Mouse (Mus musculus) limb, embryonic 12.5 days (tissue): ENCODE data around the gene Tubb3. TPM values are rescaled to one million over a fixed set of nuclear protein-coding genes. Genes with fewer than 3 reads are reported as not detected.

Source experiments
- ATAC-seq: fragments of 200-750 bp; cut with Nextera tagmentation; 2 replicates; pipeline ENCODE4 v1.8.0; 2017; ENCODE audit warnings: low read depth, moderate TSS enrichment; ENCODE audit not compliant: insufficient number of reproducible peaks, insufficient read depth, low FRiP score, low TSS enrichment
- H3K27ac ChIP-seq: fragments of 300-500 bp; sonication (generic); 2 replicates; pipeline ENCODE4 v1.5.1; 2016; ENCODE audit warnings: mild to moderate bottlenecking, moderate library complexity
- H3K27me3 ChIP-seq: fragments of 300-500 bp; sonication (generic); 2 replicates; pipeline ENCODE4 v1.6.1; 2016; ENCODE audit warnings: mild to moderate bottlenecking, moderate library complexity
- H3K36me3 ChIP-seq: fragments of 300-500 bp; sonication (generic); 2 replicates; pipeline ENCODE4 v1.6.1; 2016; ENCODE audit warnings: mild to moderate bottlenecking, moderate library complexity
- H3K4me1 ChIP-seq: fragments of 300-500 bp; sonication (generic); replicated peaks from 2 replicates; pipeline ENCODE4 v1.6.1; 2016
- H3K4me2 ChIP-seq: fragments of 300-500 bp; sonication (generic); 2 replicates; pipeline ENCODE4 v1.6.1; 2016; ENCODE audit warnings: mild to moderate bottlenecking, moderate library complexity
- H3K4me3 ChIP-seq: fragments of 300-500 bp; sonication (generic); replicated peaks from 2 replicates; pipeline ENCODE4 v1.5.1; 2016; ENCODE audit warnings: mild to moderate bottlenecking
- H3K9ac ChIP-seq: fragments of 300-500 bp; sonication (generic); replicated peaks from 2 replicates; pipeline ENCODE4 v1.6.1; 2016; ENCODE audit warnings: mild to moderate bottlenecking, moderate library complexity
- H3K9me3 ChIP-seq: fragments of 300-500 bp; sonication (generic); 2 replicates; pipeline ENCODE4 v1.6.1; 2016; ENCODE audit warnings: mild to moderate bottlenecking, moderate library complexity
- WGBS: fragments of 180-500 bp; shearing (Covaris S2); methylation state at CpG from one replicate; pipeline ENCODE4 v1.1.7; 2016; 5-methylcytosine and 5-hydroxymethylcytosine counted together
- polyA plus RNA-seq: library from polyadenylated mRNA; unstranded; fragments of >200 nt; fragmentation: Nextera tagmentation; extraction: Ambion mirVana; gene quantifications from 2 replicates; pipeline ENCODE4 v1.2.1, GENCODE M21; 2016

Tubb3 gene
- polyA plus RNA-seq, 1 experiment from 2014 or later = 14.4 TPM

DNA sequence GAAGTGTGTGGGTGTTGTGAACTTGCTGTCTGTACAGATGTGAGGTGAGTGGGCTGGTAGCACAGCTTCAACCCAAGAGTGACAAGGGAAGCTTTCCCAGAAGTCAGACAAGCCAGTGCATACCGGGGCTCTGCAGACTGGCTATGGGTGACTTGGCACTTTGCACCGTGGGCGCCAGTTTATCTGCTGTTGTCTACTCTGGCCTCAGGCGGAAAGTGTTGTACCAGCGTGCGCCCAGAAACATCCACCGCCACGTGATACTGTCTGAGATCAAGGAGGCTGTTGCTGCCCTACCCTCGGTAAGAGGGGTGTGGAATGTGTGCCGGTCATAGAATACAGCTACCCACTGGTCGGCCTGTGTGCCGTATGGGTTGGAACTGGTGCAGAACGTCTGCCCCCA, 12.9 kb upstream of the Tubb3 start:
- H3K27ac ChIP-seq = no peak overlapping the region
- ATAC-seq = no peak
- H3K36me3 ChIP-seq = peaks cover 100% of the 10 kb centered on the region
- H3K4me3 ChIP-seq = no peak overlapping the region
- no peaks in the 10 kb centered on the region; the same call in 1 of the 2 replicates for H3K27me3 ChIP-seq
- H3K4me1 ChIP-seq = no peaks in the 10 kb centered on the region
- H3K9me3 ChIP-seq = no peaks in the 10 kb centered on the region
- no peak overlapping the region for H3K4me2 ChIP-seq
- 91% methylated on average over 13 of the region's 13 CpGs for WGBS
- no peak overlapping the region for H3K9ac ChIP-seq

DNA sequence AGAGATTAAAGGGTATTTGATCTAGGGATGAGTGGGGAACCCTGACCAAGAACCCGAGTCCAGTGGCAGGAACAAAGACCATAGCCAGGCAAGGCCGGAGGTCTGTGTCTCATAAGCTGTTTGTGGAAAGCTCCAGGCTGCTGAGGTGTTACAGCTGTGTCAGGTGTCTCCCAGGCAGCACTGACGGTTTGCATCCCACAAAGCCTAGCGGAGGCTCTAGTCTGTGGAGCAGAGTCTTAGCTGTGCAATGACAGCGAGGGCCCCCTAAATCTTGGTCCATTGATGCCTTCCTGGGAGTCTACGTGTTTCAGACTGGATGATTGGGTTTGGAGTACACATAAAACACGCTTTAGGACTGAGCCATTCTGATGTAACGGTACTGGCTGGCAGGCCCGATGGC, 9.3 kb upstream of the Tubb3 start:
- Histone ChIP-seq H3K4me3 (no peak overlapping the region), H3K9ac (no peak overlapping the region), H3K27me3 (no peaks in the 10 kb centered on the region; the same call in 1 of the 2 replicates), H3K4me2 (no peak overlapping the region), H3K9me3 (no peaks in the 10 kb centered on the region), H3K27ac (no peak overlapping the region), H3K4me1 (no peaks in the 10 kb centered on the region), H3K36me3 (peaks cover 66% of the 10 kb centered on the region)
- 88% methylated on average over 9 of the region's 9 CpGs for WGBS
- ATAC-seq = no peak

DNA sequence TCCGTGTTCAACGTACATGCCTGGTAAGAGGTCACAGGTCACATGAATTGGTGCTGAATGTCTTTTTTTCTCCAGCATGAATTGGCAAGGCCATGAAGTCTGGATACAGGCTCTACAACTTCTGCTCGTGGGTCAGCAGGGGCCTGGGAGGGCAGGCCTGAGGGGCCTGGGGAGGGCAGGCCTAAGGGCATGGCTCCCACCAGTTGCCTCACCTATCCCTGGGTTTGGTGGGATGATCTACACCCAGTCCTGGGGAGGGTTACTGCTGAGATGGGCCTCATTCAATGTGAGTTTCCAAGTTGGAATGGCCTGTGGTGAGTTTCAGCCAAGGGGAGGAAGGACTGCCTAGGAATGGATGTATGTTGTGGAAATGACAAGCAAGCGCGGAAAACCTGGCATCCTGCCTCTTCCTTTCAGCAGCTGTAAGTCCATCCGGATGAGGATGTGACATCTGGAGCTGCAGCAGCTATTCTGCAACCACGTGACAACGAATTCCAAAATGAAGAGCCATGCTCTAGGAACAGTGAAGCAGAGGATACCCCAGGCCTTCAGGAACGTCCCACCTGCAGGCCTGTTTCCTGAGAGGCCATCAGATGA, 8.4 kb upstream of the Tubb3 start:
- H3K27ac ChIP-seq = no peak overlapping the region
- H3K4me1 ChIP-seq = no peaks in the 10 kb centered on the region
- H3K27me3 ChIP-seq = peaks cover 6% of the 10 kb centered on the region
- 93% methylated on average over 9 of the region's 9 CpGs for WGBS
- ATAC-seq = no peak
- peaks cover 57% of the 10 kb centered on the region for H3K36me3 ChIP-seq
- no peak overlapping the region for H3K9ac ChIP-seq
- H3K4me2 ChIP-seq = no peak overlapping the region
- H3K4me3 ChIP-seq = no peak overlapping the region
- no peaks in the 10 kb centered on the region for H3K9me3 ChIP-seq

DNA sequence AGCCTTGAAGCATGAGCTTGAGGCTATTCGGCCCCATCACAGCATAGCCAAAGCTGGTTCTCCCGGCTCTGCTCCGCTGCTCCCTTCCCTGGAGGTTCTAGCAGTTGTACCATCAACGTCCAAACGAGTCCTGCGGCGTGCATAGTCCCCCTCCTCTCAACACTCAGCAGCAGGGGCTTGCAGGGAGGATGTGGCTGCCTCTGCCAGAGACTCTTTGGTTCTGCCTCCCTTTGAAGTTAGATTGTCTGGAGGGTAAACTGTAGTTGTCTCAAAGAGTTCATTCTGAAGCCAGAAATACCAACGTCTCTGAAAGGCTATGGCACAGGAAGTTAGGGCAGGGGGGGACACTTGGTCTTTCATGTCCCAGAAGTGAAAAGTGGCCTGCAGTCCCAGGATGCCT, 6.7 kb upstream of the Tubb3 start:
- ATAC-seq = no peak
- no peak overlapping the region; the same call in 1 of the 2 replicates for H3K9ac ChIP-seq

DNA sequence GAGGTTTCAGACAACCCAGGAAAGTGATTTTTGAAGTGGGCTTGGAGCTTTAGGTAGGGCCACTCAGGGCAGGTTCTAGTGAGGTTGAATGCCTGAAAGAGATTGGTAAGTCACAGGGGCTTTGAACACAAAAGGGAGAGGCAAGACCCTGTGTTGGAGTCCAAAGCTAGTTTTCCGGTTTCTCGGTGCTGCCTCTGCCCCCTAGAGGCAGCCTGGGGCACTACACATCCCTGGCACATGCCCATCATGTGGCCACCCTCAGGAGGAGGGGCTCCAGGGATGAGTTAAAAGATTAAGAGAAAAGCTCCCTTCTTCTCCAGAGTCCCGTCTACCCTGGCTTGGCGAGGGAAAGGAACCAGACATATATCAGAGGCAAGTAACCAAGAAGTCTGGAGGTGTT, 4.4 kb upstream of the Tubb3 start, which contains the start of gene Mc1r:
Mc1r (plus strand) TSS at position 322 of the 400 bp plus-strand sequence.
- H3K27ac ChIP-seq = no peak within 1 kb of the TSS
- H3K4me3 ChIP-seq = no peak within 1 kb of the TSS
- no peak for ATAC-seq
- H3K4me2 ChIP-seq = no peak within 1 kb of the TSS
- H3K9ac ChIP-seq = no peak within 1 kb of the TSS
- H3K36me3 ChIP-seq = peaks cover 17% of the 10 kb centered on the region
- no peaks in the 10 kb centered on the region for H3K9me3 ChIP-seq
- WGBS = 15% methylated on average over 4 of the region's 4 CpGs
- peaks cover 3% of the 10 kb centered on the region for H3K4me1 ChIP-seq
- H3K27me3 ChIP-seq = peaks cover 44% of the 10 kb centered on the region

More for the DNA sequence above, 6.7 kb upstream of the Tubb3 start:
- no peaks in the 10 kb centered on the region for H3K4me1 ChIP-seq
- no peak overlapping the region for H3K4me2 ChIP-seq
- peaks cover 21% of the 10 kb centered on the region for H3K27me3 ChIP-seq
- 36% methylated on average over 8 of the region's 8 CpGs for WGBS
- H3K36me3 ChIP-seq = peaks cover 40% of the 10 kb centered on the region
- H3K9me3 ChIP-seq = no peaks in the 10 kb centered on the region
- H3K4me3 ChIP-seq = no peak overlapping the region
- H3K27ac ChIP-seq = no peak overlapping the region

DNA sequence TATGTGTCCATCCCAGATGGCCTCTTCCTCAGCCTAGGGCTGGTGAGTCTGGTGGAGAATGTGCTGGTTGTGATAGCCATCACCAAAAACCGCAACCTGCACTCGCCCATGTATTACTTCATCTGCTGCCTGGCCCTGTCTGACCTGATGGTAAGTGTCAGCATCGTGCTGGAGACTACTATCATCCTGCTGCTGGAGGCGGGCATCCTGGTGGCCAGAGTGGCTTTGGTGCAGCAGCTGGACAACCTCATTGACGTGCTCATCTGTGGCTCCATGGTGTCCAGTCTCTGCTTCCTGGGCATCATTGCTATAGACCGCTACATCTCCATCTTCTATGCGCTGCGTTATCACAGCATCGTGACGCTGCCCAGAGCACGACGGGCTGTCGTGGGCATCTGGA, 3.6 kb upstream of the Tubb3 start:
- ATAC-seq = no peak
- H3K4me3 ChIP-seq = no peak overlapping the region
- no peak overlapping the region for H3K4me2 ChIP-seq
- H3K27ac ChIP-seq = no peak overlapping the region
- H3K9ac ChIP-seq = no peak overlapping the region
- H3K27me3 ChIP-seq = peaks cover 52% of the 10 kb centered on the region
- no peaks in the 10 kb centered on the region for H3K9me3 ChIP-seq
- H3K36me3 ChIP-seq = peaks cover 9% of the 10 kb centered on the region
- H3K4me1 ChIP-seq = peaks cover 11% of the 10 kb centered on the region
- WGBS = 93% methylated on average over 13 of the region's 13 CpGs

DNA sequence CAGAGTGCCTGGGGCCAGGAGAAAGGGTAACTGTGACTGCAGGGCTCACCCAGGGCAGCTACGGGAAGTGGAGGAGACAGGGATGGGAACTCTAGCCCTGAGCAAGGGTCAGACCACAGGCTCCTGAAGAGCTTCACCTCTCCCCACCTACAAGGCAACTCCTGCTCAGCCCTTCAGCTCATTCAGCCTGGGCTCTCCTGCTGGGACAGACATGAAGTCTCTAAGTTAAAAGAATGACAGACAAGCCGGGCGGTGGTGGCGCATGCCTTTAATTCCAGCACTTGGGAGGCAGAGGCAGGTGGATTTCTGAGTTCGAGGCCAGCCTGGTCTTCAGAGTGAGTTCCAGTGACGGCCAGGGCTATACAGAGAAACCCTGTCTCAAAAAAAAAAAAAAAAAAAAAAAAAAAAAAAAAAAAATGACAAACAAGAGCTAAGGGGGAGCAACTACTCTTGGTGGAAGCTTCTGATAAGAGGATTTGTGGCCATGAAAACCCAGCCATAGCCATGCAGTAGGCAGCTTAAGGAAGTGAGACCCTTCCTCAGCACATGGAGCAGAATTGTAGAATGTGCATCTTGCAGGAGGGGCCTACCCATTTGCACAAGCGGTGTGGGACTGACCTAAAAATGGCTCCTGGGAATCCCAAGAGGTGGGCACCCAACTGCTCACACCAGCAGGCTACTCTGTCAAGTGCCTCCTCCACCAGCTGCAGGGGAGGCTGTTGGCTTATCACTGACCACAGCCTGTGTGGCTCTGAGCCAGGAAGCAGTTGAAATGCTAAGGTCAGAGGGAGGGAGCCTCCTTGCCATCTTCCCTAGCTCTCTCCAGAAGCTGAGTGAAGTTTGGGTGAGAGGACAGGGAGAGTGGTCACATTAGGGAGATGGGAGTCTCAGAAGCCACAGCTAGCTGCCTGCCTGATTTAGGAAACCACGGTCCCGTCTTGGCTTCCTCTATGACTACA, 2.4 kb upstream of the Tubb3 start:
- Histone ChIP-seq H3K9me3 (no peaks in the 10 kb centered on the region), H3K4me2 (no peak overlapping the region), H3K36me3 (no peaks in the 10 kb centered on the region), H3K27me3 (peaks cover 65% of the 10 kb centered on the region), H3K9ac (no peak overlapping the region), H3K27ac (no peak overlapping the region), H3K4me1 (peaks cover 16% of the 10 kb centered on the region), H3K4me3 (no peak overlapping the region)
- ATAC-seq = no peak
- WGBS = 76% methylated on average over 9 of the region's 9 CpGs

DNA sequence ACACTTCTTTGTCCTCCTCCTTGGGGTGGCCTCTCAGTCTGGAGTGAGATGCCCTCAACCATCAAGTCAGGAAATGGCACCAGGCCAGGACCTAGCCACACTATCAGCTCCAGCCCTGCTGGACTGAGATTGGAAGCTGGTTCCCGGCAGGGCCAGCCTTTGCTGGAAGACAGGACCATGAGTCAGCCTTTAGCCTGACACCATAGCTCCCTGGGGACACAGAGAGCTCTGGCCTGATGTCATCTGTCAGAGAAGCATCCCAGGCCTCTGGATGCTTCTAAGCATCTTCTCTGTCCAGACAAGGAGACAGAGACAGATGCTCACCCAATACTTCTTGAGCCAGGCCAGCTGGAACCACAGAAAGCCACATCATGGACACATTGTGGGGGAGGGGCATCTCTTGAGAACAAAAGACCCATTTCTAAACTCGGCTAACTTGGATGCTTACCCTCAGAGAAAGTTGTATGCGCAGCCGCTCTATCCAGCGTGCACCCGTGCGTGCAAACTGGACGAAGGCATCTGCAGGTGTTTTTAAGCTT, 1.1 kb upstream of the Tubb3 start:
- Histone ChIP-seq H3K9ac (no peak overlapping the region), H3K36me3 (no peaks in the 10 kb centered on the region), H3K4me3 (no peak overlapping the region), H3K4me1 (peaks cover 16% of the 10 kb centered on the region), H3K4me2 (peak overlapping the region; percentile 58; the same call in 1 of the 2 replicates), H3K27ac (no peak overlapping the region), H3K9me3 (no peaks in the 10 kb centered on the region), H3K27me3 (peaks cover 69% of the 10 kb centered on the region)
- ATAC-seq = no peak
- WGBS = 75% methylated on average over 8 of the region's 8 CpGs

DNA sequence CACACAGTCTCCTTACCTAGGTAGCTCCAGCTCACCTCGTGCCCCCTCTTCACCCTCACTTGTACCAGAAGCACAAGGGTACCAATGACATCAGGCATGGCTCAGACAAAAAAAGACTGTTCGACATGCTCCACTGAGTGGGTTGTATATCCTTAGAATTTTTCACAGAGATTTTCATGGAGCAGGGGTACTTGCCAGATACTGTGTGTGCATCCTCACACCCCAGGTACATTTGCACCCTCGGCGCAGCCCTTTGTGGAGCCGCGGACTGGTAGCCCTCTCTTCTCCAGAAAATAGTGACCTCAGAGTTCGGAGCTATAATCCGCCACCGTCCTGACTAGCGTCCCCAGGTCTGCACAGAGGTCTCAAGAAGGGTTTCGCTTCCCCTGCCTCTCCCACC, 436 bp upstream of the Tubb3 start:
- peak overlapping the region; percentile 44 for H3K4me3 ChIP-seq

DNA sequence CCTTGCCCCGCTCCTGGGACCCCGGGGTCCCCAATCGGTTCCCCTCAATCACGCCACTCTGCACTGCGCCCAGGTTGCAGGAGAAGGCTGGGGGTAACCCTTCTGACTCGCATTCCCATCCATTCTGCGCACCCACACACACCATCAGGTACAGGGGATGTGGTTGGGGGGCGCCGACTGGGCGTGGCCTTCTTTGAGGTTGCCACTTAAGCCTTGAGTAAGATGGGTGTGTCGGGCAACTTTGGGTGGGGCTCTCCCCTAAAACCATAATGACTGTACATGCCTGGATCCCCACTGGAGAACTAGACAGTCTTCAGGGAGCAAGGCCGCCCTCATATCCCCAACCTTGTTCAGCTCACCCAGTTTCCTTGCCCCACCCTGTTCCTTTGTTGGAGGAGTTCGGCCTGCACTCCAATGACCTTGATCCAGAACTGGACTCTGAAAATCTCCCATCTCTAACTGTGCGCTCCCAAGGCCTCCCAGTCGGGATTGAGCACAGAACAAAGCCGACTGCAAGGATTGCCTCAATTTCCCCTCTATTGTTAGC, 630 bp downstream of the Tubb3 start:
- Histone ChIP-seq H3K36me3 (no peaks in the 10 kb centered on the region), H3K27ac (no peak overlapping the region), H3K4me3 (peak overlapping the region; percentile 44), H3K27me3 (peaks cover 69% of the 10 kb centered on the region), H3K4me2 (peak overlapping the region; percentile 58), H3K4me1 (peaks cover 16% of the 10 kb centered on the region), H3K9me3 (no peaks in the 10 kb centered on the region), H3K9ac (peak overlapping the region; percentile 38)
- WGBS = 11% methylated on average over 16 of the region's 16 CpGs
- no peak for ATAC-seq

More for the DNA sequence above, 436 bp upstream of the Tubb3 start:
- Histone ChIP-seq H3K4me2 (peak overlapping the region; percentile 58), H3K27me3 (peaks cover 69% of the 10 kb centered on the region), H3K9ac (0 out of 2 replicates have a peak overlapping the region, but pooled peaks have one; percentile 38), H3K4me1 (peaks cover 16% of the 10 kb centered on the region), H3K36me3 (no peaks in the 10 kb centered on the region), H3K27ac (no peak overlapping the region), H3K9me3 (no peaks in the 10 kb centered on the region)
- ATAC-seq = no peak
- WGBS = 12% methylated on average over 11 of the region's 11 CpGs
